Mouse (Mus musculus) spleen, adult 2 months (tissue): ENCODE measurements around the gene 1700029P11Rik.
"Not testable (repeated sequence)": the region's sequence is repeated elsewhere in the genome, so short reads cannot be mapped to it uniquely, and the experiment has no call there.

Experiments used
- CTCF ChIP-seq: fragments of 200-500 bp; IDR thresholded peaks from 2 replicates; pipeline ENCODE4 v1.5.1; 2011; ENCODE audit warnings: mild to moderate bottlenecking, inconsistent platforms; ENCODE audit not compliant: insufficient read depth, insufficient read length, insufficient replicate concordance; ENCODE audit errors: extremely low read depth
- POLR2A ChIP-seq: fragments of 200-500 bp; IDR thresholded peaks from 2 replicates; pipeline ENCODE4 v1.6.1; 2011; ENCODE audit warnings: low read depth, low read length, inconsistent platforms

- TF ChIP-seq CTCF, POLR2A: not testable (repeated sequence)
These were observed 5.2 kb upstream of the 1700029P11Rik start for GRCm38 (mm10) chr15:81975156-81975555.
